Mouse (Mus musculus) MN1 (cell line): ENCODE measurements around the gene Selenoo.
A peak's percentile ranks its signal among the peaks of the same experiment; 100 is the strongest.

Source experiments
- DNase-seq: peaks from one replicate; pipeline ENCODE4 v3.0.0-alpha.2; 2016; ENCODE audit warnings: low spot score

Gene Selenoo

GRCm38 (mm10) chr15:89075478-89076147 lies 13.3 kb upstream of the Selenoo start:
- peak; percentile 95 for DNase-seq

- peak; percentile 71 for DNase-seq
Observed at GRCm38 (mm10) chr15:89076156-89076731, 12.6 kb upstream of the Selenoo start.

- DNase-seq, result peak; percentile 90
Observed at GRCm38 (mm10) chr15:89078208-89078836, 10.6 kb upstream of the Selenoo start.

- DNase-seq, result no peak
Observed at GRCm38 (mm10) chr15:89083906-89084305, 5.0 kb upstream of the Selenoo start.

- no peak for DNase-seq
Observed at GRCm38 (mm10) chr15:89084826-89085225, 4.1 kb upstream of the Selenoo start.

GRCm38 (mm10) chr15:89089248-89090051 lies 566 bp downstream of the Selenoo start:
- DNase-seq, result peak; percentile 70

- DNase-seq, result peak; percentile 51
Observed at GRCm38 (mm10) chr15:89090662-89091061, 1.8 kb downstream of the Selenoo start.

- DNase-seq, result no peak
Observed at GRCm38 (mm10) chr15:89092181-89092580, 3.3 kb downstream of the Selenoo start.

- DNase-seq, result no peak
Observed at GRCm38 (mm10) chr15:89097450-89097849, 8.6 kb downstream of the Selenoo start.

GRCm38 (mm10) chr15:89098616-89099015 lies 9.7 kb downstream of the Selenoo start:
- DNase-seq, result no peak

GRCm38 (mm10) chr15:89100823-89101222 lies 11.9 kb downstream of the Selenoo start:
- no peak for DNase-seq

GRCm38 (mm10) chr15:89102646-89103045 lies 13.8 kb downstream of the Selenoo start:
- DNase-seq, result no peak

GRCm38 (mm10) chr15:89103921-89104320 lies 15.0 kb downstream of the Selenoo start:
- no peak for DNase-seq

- no peak for DNase-seq
Observed at GRCm38 (mm10) chr15:89104425-89104824, 15.5 kb downstream of the Selenoo start.

GRCm38 (mm10) chr15:89106073-89106472 lies 17.2 kb downstream of the Selenoo start:
- no peak for DNase-seq

GRCm38 (mm10) chr15:89106976-89107375 lies 18.1 kb downstream of the Selenoo start:
- no peak for DNase-seq

GRCm38 (mm10) chr15:89110147-89110546 lies 21.3 kb downstream of the Selenoo start:
- DNase-seq, result peak; percentile 92

- no peak for DNase-seq
Observed at GRCm38 (mm10) chr15:89118007-89118406, 29.1 kb downstream of the Selenoo start.

GRCm38 (mm10) chr15:89122649-89123366 lies 33.9 kb downstream of the Selenoo start, which contains the start of gene Tubgcp6:
Gene Tubgcp6 (minus strand): TSS chr15:89123112.
- peak; percentile 96 for DNase-seq

- DNase-seq, result no peak
Observed at GRCm38 (mm10) chr15:89123595-89123994, 34.7 kb downstream of the Selenoo start.

- no peak for DNase-seq
Observed at GRCm38 (mm10) chr15:89124312-89124711, 35.4 kb downstream of the Selenoo start.

GRCm38 (mm10) chr15:89125351-89125750 lies 36.5 kb downstream of the Selenoo start:
- no peak for DNase-seq
